Comparison of ENCODE assay signal across 8 mouse cellular contexts in genomic region chr1:63658016-63658415, GRCm38 (mm10). TPM values are rescaled to one million over a fixed set of nuclear protein-coding genes. Genes with fewer than 3 reads are reported as not detected.
DNase-seq lines count a peak whose midpoint lies in the region; ATAC-seq and TF ChIP-seq lines count a peak whose summit lies in the region.

No protein-coding gene starts in this region.

- 14% methylated on average over 6 of the region's 6 CpGs for WGBS in liver, embryonic 12.5 days (ENCODE audit: insufficient replicate concordance)
- WGBS in thymus, adult 2 months = 20% methylated on average over 6 of the region's 6 CpGs

- no peak for TF ChIP-seq POLR2A in thymus, adult 2 months (IDR thresholded peaks at IDR 0.05; ENCODE audit: control insufficient read depth, extremely low read depth, insufficient read depth, low read length, poor library complexity)

- peak; percentile 42 for DNase-seq in liver
- peak; percentile 80 for DNase-seq in adipocyte (ENCODE audit: low spot score)
- peak; percentile 73 to 78 for DNase-seq in left cerebral cortex, postnatal 14 days (ENCODE audit: low spot score in 2 of 2)
- DNase-seq in naive thymus-derived CD4-positive, alpha-beta T cell, adult 2 months (ENCODE audit: low read depth) = peak; percentile 70
- DNase-seq in thymus, adult 2 months = peak; percentile 68

- intact Hi-C loops in left cerebral cortex, postnatal 14 days (cut with DNase I) = loop anchor here (5.0 kb wide), 3 partner anchors 959 to 1354 kb away; partner anchors contain the start of gene Mettl21a

- H3K27ac ChIP-seq in liver, embryonic 12.5 days = no peak overlapping the region
- no peak overlapping the region for H3K27ac ChIP-seq in thymus, adult 2 months (ENCODE audit: control insufficient read depth, insufficient read depth, low read length)

- ATAC-seq in liver, embryonic 12.5 days = no peak
- ATAC-seq in common myeloid progenitor, adult 5-6 weeks (replicated peaks; ENCODE audit: low read depth, poor library complexity, severe bottlenecking) = peak; percentile 90
- ATAC-seq in hematopoietic stem cell, adult 5-6 weeks (replicated peaks in 1 of 2; ENCODE audit: insufficient read depth in 1 of 2, low FRiP score in 2 of 2, low TSS enrichment in 1 of 2, low read depth in 1 of 2, poor library complexity in 2 of 2, severe bottlenecking in 2 of 2) = peak; percentile 71

- no peaks in the 10 kb centered on the region for H3K9me3 ChIP-seq in liver, embryonic 12.5 days (replicated peaks)

- no peak overlapping the region for H3K4me2 ChIP-seq in liver, embryonic 12.5 days

- no peaks in the 10 kb centered on the region for H3K4me1 ChIP-seq in liver, embryonic 12.5 days
- H3K4me1 ChIP-seq in thymus, adult 2 months (replicated peaks; ENCODE audit: control insufficient read depth, insufficient read depth, low read length) = no peaks in the 10 kb centered on the region

- H3K27me3 ChIP-seq in liver, embryonic 12.5 days (replicated peaks) = no peaks in the 10 kb centered on the region
- H3K27me3 ChIP-seq in thymus, adult 2 months (ENCODE audit: control insufficient read depth, insufficient read depth, low read length) = no peaks in the 10 kb centered on the region

- no peak overlapping the region for H3K9ac ChIP-seq in liver, embryonic 12.5 days

- no peak for TF ChIP-seq CTCF in thymus, adult 2 months (IDR thresholded peaks at IDR 0.05; ENCODE audit: borderline replicate concordance, control insufficient read depth, extremely low read depth, insufficient read depth, low read length, poor library complexity)

- H3K36me3 ChIP-seq in liver, embryonic 12.5 days = no peaks in the 10 kb centered on the region
- H3K36me3 ChIP-seq in thymus, adult 2 months (ENCODE audit: control insufficient read depth, insufficient read depth, low read length) = no peaks in the 10 kb centered on the region

- no peak overlapping the region for H3K4me3 ChIP-seq in liver, embryonic 12.5 days
- no peak overlapping the region for H3K4me3 ChIP-seq in thymus, adult 2 months (ENCODE audit: control insufficient read depth, insufficient read depth, low read length)

RNA-seq across cellular contexts. Expression of gene Dytn, which starts 28.7 kb away (rescaled TPM):
- polyA plus RNA-seq in liver, embryonic 12.5 days (2016; fragmentation: Nextera tagmentation; extraction: Ambion mirVana) = not detected in 2 replicates
- total RNA-seq in common myeloid progenitor, adult 5-6 weeks (2017) = not detected in 2 replicates
- total RNA-seq in hematopoietic stem cell, adult 5-6 weeks (2017) = not detected in 2 replicates
- total RNA-seq in left cerebral cortex, postnatal 14 days (2021) = not detected
- polyA plus RNA-seq in thymus, adult 2 months (2012; rRNA removed) = not detected in 2 replicates

RNA-seq across cellular contexts. Expression of gene Gm39653, which starts 42.2 kb away (rescaled TPM):
- not detected in 2 replicates for polyA plus RNA-seq in liver, embryonic 12.5 days (2016; fragmentation: Nextera tagmentation; extraction: Ambion mirVana)
- not detected in 2 replicates for total RNA-seq in common myeloid progenitor, adult 5-6 weeks (2017)
- total RNA-seq in hematopoietic stem cell, adult 5-6 weeks (2017) = not detected in 2 replicates
- total RNA-seq in left cerebral cortex, postnatal 14 days (2021) = not detected
- polyA plus RNA-seq in thymus, adult 2 months (2012; rRNA removed) = not detected in 2 replicates
